Mouse (Mus musculus): ENCODE data around the gene Prdm1. TPM values are rescaled to one million over a fixed set of nuclear protein-coding genes. Genes with fewer than 3 reads are reported as not detected.

The Prdm1 gene
- total RNA-seq, 2 experiments from 2014 or later: 0.59 to 0.84 TPM

DNA sequence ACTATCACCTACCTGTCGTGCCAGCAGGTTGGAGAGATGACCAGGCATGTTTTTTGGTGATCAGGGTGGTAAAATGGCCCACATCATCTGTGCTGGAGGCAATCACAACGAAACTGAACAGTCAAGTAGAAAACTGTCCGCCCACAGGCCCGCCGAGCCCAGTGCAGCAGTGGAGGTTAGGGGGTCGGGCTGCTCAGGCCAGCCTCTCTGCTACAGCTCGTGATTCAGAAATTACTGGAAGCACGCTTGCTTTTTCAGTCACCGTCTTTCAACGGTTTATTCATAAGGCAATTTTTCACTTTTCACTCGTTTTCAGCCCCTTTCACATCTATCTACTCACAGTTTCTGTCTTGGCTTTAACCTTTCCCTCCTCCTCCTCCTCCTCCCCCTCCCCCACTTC, 96.1 kb downstream of the Prdm1 start:
- no peak for DNase-seq (ENCODE audit: low spot score in 2 of 2)
- intact Hi-C loops (cut with DNase I): no loop called here

DNA sequence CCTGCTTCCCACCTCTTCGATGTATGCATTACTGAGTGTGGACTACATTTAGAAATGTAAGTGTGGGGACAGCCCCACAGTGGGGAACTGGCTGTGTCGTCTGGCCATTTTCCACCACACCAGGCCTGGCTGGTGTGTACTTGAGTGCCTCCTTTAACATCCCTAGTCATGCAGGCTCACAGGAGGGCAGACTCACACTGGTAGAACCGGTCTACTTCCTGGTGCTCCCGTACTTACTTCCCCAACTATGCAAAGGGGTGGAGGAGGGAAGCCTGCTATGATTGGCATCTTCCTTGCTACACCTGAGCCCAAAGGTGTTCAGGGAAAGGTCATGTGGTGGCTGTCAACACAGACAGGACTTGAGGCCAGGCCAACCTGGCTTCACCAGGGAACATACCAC, 96.6 kb downstream of the Prdm1 start:
- intact Hi-C loops (cut with DNase I): no loop called here

DNA sequence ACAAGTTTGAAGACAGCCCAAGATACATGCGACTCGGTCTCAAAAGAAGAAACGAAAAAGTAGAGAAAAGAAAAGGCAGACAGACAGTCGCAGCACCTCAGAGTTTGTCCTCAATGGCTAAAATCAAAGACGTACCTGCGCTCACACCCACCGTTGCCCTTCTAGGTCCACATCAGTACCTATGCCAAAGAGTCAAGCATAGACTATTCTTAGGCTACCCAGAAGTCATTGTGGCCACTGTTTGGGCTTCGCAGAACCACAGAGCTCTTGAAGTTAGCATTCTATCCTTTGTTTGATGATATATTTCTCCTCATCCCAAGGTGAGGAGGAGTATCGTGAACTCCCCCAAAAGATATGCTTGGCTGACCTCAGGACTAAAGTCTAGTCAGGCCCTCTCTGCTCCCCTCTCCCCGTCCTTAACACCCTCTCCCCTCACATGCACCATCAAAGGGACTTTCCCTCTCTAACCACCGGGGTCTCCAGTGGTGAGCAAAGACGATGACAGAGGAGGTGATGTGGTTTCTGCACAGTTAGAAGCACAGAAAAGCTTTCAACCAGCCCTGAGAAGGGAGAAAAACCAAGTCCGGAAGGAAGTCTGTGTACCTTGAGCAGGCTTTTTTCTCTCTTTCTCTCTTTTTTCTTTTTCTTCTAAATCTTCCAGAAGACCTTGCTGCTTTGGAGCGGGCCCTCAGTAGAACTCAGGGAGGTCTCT, 99.0 kb downstream of the Prdm1 start:
- no peak for DNase-seq (ENCODE audit: low spot score in 2 of 2)
- intact Hi-C loops (cut with DNase I): no loop called here

More for the DNA sequence above, 96.6 kb downstream of the Prdm1 start:
- no peak for DNase-seq (ENCODE audit: low spot score in 2 of 2)

DNA sequence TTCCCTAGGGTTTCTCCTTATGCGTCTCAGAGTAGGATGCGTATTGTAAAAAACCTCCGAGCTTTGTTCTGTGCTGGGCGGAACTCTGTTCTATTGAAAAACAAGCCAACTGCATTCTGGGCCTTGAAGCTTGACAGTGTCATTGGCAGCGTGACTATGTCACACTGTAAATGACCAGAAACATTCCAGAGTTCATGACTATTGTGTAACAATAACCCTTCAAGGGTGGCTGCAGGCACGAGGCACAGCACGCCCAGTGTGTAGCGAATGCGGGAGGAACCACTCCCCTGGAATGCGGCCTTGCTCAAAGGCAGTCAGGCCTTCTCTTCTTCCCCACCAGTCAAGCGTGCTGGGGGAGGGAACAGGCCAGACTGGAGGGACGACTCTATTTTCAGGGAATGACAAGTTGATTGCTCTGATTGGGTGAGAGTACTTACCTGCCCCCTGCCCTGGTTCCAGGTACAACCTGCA, 100.4 kb downstream of the Prdm1 start:
- DNase-seq (ENCODE audit: low spot score in 2 of 2): no peak
- intact Hi-C loops (cut with DNase I): no loop called here

DNA sequence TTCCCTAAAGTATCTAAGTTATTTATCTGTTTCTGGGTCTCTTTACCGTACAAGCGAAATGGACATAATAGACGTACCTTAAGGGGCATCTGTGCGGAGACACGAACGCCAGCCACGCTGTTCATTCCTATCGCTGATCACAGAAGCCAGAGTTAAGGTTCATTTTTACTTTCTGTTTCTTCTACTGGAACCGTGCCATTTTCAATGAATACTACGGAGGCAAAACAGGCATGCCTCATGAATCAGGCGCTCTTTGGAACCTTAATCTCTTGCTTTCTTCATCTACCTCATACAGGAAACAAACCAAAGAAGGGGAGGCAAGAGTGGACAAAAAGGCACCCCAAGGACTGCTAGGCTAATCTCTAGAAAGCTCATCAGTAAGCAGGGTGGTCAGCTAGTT, 100.9 kb downstream of the Prdm1 start:
- DNase-seq (ENCODE audit: low spot score in 2 of 2): no peak
- intact Hi-C loops (cut with DNase I): no loop called here

DNA sequence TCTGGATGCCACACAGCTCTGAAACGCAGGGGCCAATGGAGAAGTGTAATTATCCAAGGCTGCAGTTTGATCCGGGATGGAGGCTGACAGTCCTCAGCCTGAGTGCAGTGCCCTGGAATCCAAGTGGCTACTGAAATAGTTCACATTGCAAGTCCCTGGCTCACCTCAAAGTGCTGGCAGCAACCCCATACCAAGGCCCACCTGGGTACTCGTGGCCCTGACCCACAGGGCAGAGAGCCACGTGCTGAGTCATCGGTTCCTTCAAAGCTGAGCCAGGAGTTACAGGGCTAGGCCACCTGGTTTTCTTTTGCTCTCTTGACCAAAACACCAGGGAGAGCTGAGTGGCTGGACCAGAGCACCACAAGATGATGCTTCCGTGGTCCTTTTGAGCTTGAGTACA, 103.3 kb downstream of the Prdm1 start:
- intact Hi-C loops (cut with DNase I): no loop called here
- DNase-seq (ENCODE audit: low spot score in 2 of 2): no peak

DNA sequence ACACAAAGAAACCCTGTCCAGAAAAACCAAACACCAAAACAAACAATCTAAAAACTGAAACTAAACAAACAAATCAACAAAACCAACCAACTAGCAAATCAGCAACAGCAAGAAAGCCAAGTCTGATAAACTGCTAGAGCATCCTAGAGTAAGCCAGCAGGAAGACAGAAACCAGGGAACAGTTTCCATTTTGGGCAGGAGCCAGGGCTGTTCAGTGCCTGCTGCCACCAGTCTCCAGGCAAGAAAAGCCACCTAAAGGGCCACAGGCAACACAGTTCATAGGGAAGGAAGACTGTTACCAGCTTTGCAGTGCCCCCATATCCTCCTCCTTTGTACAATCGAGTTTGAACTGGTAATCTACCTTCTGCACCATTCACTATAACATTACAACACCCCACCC, 106.4 kb downstream of the Prdm1 start:
- DNase-seq (ENCODE audit: low spot score in 2 of 2): no peak
- intact Hi-C loops (cut with DNase I): no loop called here

DNA sequence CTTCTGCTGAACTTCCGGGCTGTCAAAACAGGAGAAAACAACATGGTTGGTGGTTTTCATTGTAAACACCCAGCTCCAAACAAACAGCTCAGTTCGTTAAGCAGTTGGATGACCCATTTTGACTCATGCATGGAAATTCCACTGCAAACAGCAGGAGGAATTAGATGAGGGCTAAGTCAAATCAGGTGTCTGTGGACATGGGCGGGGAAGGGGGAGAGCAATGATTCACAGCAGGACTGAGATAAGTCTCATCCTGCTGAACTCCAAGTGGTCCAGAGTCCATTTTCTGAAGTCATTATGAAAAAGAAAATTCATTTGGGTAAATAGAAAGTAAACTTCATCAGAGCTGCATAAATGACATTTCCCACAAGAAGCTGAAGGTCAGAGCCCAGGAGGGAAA, 108.1 kb downstream of the Prdm1 start:
- intact Hi-C loops (cut with DNase I): no loop called here
- no peak for DNase-seq (ENCODE audit: low spot score in 2 of 2)

DNA sequence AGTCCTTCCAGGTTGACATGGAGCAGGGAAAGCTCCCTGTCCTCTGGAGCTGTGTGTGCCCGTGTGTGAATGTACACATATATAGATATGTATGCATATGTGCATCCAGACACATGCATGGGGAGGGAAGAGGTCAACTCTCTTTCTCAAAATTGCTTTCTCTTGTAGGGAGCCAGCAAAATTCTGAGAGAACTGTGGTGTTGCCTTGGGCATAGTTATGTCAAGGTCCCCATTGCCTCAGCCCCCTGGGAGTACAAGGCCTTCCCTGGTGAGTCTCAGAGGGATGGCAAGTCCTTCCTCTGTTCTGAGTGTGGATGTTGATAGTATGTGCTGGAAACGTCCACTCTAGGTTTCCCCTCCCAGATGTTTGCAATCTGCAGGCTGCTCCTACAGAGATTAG, 109.4 kb downstream of the Prdm1 start:
- DNase-seq (ENCODE audit: low spot score in 2 of 2): no peak
- intact Hi-C loops (cut with DNase I): no loop called here

DNA sequence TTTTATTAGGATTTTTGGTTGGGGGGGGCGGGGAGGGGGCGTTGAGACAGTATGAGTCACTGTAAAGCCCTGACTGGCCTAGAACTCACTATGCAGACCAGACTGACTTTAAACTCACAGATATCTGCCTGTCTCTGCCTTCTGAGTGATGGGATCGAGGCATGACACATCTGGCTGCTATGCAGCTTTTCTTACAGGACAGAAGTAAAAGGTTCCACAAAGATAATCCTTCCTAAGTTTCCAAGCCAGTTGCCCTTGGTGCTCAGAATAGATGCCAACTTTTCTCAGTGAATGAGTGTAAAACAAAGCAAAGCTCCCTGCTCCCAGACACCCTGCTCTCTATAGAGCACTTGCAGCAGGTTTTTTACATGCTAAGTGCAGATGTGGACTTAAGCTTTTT, 112.7 kb downstream of the Prdm1 start:
- intact Hi-C loops (cut with DNase I): no loop called here
- DNase-seq (ENCODE audit: low spot score in 2 of 2): no peak

DNA sequence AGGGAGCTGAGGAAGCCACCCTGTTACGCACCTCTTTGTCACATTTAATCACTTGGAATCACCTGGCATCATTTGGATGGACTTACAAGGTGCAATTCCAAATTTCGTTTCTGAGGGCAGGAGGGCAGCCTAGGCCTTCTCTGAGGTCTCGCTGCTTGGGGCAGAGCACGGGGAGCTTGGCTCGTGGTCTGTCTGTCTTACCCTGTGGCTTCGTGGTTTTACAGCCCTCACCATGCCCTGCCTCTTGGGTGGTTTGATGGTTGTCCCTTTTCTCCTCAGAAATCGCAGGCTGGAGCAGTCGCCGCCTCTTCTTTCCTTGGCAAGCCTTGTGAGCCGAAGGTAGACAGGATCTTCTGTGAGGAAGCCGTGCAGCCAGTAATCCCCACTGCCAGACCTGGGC, 118.3 kb downstream of the Prdm1 start:
- intact Hi-C loops (cut with DNase I): no loop called here
- no peak for DNase-seq (ENCODE audit: low spot score in 2 of 2)

DNA sequence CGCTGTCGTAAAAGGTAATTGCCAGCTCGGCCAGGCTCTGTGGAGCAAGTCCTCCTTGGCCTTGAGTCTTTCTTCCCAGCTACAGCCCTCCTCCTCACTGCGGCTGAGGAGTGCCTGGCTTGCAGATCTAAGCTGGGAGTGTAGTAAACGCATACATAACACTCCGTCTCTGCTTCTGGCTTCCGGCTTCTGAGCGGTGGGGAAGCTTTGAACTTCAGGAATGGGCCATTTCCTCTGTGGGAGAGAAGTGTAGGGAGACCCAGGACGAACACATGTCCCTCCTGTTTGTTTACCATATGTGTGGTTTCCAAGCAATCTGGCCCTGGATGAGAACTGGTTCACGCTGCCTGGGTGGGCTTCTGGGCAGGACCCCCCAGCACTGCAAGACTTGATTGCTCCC, 119.2 kb downstream of the Prdm1 start:
- no peak for DNase-seq (ENCODE audit: low spot score in 2 of 2)

DNA sequence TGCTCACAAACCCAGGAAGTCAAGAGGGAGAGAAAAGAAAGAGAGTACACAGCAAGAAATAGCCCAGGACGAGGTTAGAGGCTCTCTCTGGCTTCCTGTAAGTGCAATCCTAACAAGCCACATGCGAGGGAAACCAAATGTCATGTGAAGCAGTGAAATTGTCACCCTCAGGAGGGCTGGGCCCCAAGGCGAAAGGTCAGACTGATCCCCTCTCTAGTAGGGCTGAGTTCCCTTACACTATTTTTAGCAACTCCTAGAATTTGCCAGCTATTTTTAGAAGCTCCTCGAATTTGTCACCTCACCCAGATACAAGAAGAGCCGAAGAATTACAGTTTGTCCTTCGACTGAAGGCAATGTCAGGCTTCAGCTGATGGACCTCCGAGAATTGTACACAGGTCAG, 124.9 kb downstream of the Prdm1 start:
- intact Hi-C loops (cut with DNase I): no loop called here
- DNase-seq (ENCODE audit: low spot score in 2 of 2): no peak

More for the DNA sequence above, 119.2 kb downstream of the Prdm1 start:
- intact Hi-C loops (cut with DNase I): no loop called here

DNA sequence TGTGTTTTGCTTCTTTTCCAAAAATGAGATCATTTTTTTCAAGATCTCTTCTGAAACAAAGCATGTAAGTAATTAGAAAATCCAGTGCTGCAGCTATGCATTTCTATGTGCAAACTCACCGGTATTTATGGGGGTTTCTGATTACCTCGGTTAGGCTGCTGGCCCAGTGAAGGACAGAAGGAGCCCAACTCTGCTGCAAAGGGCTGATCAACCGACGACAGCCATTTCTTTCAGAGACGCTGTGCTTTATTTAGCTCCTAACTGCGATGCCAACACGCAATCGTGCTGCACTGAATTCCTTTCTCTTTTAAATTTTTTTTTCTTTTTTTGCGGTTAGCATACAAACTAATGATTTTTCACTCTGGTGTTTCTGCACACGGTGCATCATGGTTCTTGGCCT, 126.7 kb downstream of the Prdm1 start:
- no peak for DNase-seq (ENCODE audit: low spot score in 2 of 2)

DNA sequence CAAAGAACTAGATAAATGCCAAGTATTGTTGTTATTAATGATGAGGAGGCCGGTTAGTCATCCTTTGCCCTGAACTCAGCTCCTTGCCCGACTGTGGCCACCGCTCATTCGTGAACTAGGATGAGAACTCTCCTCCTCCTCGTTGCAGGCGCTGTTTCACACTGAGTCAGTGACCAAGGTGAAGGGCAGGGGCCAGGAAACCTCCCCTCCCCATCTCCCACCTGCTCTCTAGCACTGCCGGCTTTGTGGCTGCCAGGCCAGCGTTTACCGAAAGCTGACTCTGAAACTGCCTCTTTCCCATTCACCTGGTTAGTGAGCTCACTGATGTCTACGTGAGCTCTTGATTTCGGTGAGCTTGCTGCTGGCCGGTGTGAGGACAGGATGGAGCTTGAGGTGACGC, 127.7 kb downstream of the Prdm1 start:
- intact Hi-C loops (cut with DNase I): no loop called here
- DNase-seq (ENCODE audit: low spot score in 2 of 2): no peak

More for the DNA sequence above, 126.7 kb downstream of the Prdm1 start:
- intact Hi-C loops (cut with DNase I): no loop called here

DNA sequence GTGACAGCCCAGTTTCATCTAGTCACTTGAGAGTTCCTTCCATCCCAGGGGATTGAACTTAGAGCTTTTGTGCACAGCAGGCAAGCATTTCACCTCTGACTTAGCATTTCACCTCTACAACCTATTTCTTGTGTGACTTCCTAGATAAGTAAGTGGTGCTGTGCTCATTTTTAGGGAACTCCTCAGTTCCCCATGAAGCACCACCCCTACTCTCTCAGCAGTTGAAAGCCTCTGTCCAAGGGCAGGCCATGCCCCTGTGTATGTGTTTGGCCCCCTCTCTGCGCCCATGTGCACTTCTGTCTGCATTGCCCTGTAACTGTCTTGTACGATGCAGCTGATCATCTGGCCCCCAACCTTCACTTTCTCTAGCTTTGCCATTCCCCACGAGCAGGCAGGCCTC, 128.2 kb downstream of the Prdm1 start:
- intact Hi-C loops (cut with DNase I): no loop called here
- DNase-seq (ENCODE audit: low spot score in 2 of 2): no peak

DNA sequence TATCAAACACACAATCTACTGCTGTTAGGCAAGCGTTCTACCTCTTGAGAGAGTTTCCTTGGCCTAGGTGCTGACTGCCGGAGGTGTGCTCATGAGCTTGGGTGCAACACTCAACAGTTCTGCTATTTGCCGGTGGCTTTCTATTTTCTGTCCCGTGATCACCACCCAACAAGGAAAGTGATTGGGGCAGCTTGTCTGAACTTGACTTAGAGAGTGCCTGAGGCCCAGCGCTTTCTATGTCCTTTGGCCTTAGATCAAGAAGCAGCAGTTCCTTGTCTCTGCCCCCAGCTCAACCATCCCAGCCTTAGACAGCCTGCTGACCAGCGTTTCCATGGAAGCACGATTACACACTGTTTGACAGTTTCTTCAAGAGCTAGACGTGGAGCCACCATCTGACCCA, 135.4 kb downstream of the Prdm1 start:
- intact Hi-C loops (cut with DNase I): no loop called here

DNA sequence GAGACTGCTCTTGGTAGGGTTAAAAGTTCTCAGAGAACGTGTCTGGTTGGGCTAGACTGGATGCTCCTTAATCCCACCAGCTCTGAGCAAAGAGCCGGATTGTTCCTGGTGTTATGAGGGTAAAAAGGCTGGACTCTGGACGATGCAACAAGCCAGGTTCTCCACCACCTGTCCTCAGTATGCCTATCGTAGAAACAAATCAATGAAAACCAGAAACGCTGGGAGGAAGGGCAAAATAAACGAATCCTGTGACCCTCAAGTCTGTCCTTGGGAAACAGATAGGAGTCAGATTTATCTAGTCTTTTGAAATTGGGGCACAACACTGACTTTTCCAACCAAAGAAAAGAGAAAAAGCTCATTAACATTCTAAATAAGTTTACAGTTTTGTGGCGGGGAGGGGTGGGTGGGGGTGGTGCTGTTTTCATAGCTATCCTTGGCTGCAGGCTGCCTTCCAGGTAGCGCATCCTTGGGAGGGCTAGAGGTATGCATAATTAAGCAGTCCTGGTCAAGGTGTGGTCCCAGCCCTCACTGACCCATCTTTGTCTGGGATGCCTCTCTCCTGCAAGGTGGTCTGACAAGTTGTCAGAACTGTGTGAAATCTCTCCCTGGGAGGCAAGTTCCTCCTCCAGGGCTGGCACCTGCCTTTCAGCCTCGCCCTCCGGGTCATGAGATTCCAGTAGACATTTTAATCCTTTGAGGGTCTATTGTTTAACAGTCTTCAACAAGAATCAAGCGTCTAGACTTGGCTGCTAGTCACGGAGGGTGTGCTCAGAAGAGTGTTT, 136.6 kb downstream of the Prdm1 start:
- intact Hi-C loops (cut with DNase I): no loop called here
- DNase-seq (ENCODE audit: low spot score in 2 of 2): no peak

More for the DNA sequence above, 135.4 kb downstream of the Prdm1 start:
- DNase-seq (ENCODE audit: low spot score in 2 of 2): no peak

DNA sequence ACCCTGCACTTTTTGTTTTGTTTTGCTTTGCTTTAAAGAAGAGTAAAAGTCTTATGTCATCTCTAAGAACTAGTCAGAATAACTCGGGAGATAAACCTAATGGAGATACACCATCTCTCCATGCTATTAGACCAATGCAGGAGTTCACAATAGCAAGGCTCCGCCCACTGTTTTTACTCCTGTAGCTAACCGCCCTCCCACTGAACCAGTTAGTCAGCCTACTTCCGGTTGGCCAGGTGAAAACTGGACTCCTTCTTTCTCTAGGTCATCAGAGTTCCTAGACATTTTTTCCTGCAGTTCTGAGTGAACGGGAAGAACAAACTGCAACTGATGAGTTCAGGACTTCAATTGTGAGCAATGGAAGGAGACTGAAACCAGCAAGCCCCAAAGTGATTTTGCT, 138.0 kb downstream of the Prdm1 start:
- DNase-seq (ENCODE audit: low spot score in 2 of 2): no peak
- intact Hi-C loops (cut with DNase I): no loop called here

DNA sequence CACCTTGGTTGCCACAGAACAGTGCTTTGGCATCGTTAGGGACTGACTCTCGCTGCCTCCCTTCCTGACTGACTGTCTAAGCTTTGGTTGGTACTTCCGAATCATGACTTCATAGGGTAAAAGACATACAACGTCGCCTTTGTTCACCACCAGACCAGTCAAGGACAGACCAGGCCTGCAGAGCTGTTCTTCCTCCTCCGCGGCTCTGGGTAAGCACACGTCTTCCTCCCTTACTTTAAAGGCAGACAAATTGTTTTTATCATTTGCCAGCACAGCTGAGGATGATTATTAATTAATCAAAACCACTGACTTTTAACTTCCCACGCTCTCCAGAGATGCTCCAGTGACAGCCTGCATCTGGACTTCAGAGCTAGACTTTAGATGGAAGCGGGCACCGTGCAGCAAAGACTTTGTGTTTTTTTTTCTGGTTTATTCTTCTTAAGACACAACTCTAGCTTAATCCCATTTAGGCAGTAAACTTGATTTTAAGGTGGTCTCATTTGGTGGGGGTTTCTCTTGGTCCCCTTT, 139.5 kb downstream of the Prdm1 start:
- intact Hi-C loops (cut with DNase I): no loop called here
- no peak for DNase-seq (ENCODE audit: low spot score in 2 of 2)
